Mouse (Mus musculus): ENCODE results near the gene Orai1. TPM values are rescaled to one million over a fixed set of nuclear protein-coding genes. Genes with fewer than 3 reads are reported as not detected.

The Orai1 gene
- polyA plus RNA-seq, 1 experiment from 2014 or later: 10.0 TPM

GRCm38 (mm10) chr5:123075576-123076418, 60.9 kb downstream of the Orai1 start:
- no peak overlapping the region for H3K27ac ChIP-seq (replicated peaks; ENCODE audit: low read depth, low read length)
- peak overlapping the region; percentile 73 for H3K4me3 ChIP-seq (ENCODE audit: low read depth, low read length)
- H3K9me3 ChIP-seq (ENCODE audit: control insufficient read depth, low read length): no peaks in the 10 kb centered on the region
- ATAC-seq (ENCODE audit: insufficient number of reproducible peaks, low FRiP score, low TSS enrichment, low read depth) (peak; percentile 90), DNase-seq (ENCODE audit: low spot score) (peak; percentile 94)
- H3K36me3 ChIP-seq (ENCODE audit: control insufficient read depth, insufficient read depth, low read length): no peaks in the 10 kb centered on the region
- peaks cover 10% of the 10 kb centered on the region; the same call in 1 of the 2 replicates for H3K4me1 ChIP-seq (ENCODE audit: control insufficient read depth, insufficient read depth, low read length)
- H3K9ac ChIP-seq (ENCODE audit: low read length): peak overlapping the region; percentile 70
- 8% methylated on average over 44 of the region's 45 CpGs for WGBS
- H3K4me2 ChIP-seq (ENCODE audit: low read depth, severe bottlenecking): peak overlapping the region; percentile 97
- no peaks in the 10 kb centered on the region for H3K27me3 ChIP-seq (ENCODE audit: control insufficient read depth, insufficient read depth, low read length)

GRCm38 (mm10) chr5:123076419-123077281, 61.8 kb downstream of the Orai1 start:
- Histone ChIP-seq H3K4me1 (ENCODE audit: control insufficient read depth, insufficient read depth, low read length) (peaks cover 10% of the 10 kb centered on the region; the same call in 1 of the 2 replicates), H3K9ac (ENCODE audit: low read length) (peak overlapping the region; percentile 70), H3K9me3 (ENCODE audit: control insufficient read depth, low read length) (no peaks in the 10 kb centered on the region), H3K4me3 (ENCODE audit: low read depth, low read length) (peak overlapping the region; percentile 73), H3K27ac (replicated peaks; ENCODE audit: low read depth, low read length) (0 out of 2 replicates have a peak overlapping the region, but pooled peaks have one; percentile 42), H3K4me2 (ENCODE audit: low read depth, severe bottlenecking) (peak overlapping the region; percentile 97), H3K36me3 (ENCODE audit: control insufficient read depth, insufficient read depth, low read length) (no peaks in the 10 kb centered on the region), H3K27me3 (ENCODE audit: control insufficient read depth, insufficient read depth, low read length) (no peaks in the 10 kb centered on the region)
- 4% methylated on average over 34 of the region's 35 CpGs for WGBS
- ATAC-seq (ENCODE audit: insufficient number of reproducible peaks, low FRiP score, low TSS enrichment, low read depth): peak; percentile 76
- no peak for DNase-seq (ENCODE audit: low spot score)

GRCm38 (mm10) chr5:123079568-123079967, 64.7 kb downstream of the Orai1 start:
- ATAC-seq (ENCODE audit: insufficient number of reproducible peaks, low FRiP score, low TSS enrichment, low read depth) (no peak), DNase-seq (ENCODE audit: low spot score) (no peak)
- peaks cover 10% of the 10 kb centered on the region; the same call in 1 of the 2 replicates for H3K4me1 ChIP-seq (ENCODE audit: control insufficient read depth, insufficient read depth, low read length)
- WGBS: 81% methylated on average over 1 of the region's 1 CpGs
- no peaks in the 10 kb centered on the region; the same call in 1 of the 2 replicates for H3K36me3 ChIP-seq (ENCODE audit: control insufficient read depth, insufficient read depth, low read length)
- H3K9me3 ChIP-seq (ENCODE audit: control insufficient read depth, low read length): no peaks in the 10 kb centered on the region
- no peak overlapping the region for H3K9ac ChIP-seq (ENCODE audit: low read length)
- H3K4me2 ChIP-seq (ENCODE audit: low read depth, severe bottlenecking): no peak overlapping the region
- H3K27ac ChIP-seq (replicated peaks; ENCODE audit: low read depth, low read length): 0 out of 2 replicates have a peak overlapping the region, but pooled peaks have one; percentile 14
- no peak overlapping the region for H3K4me3 ChIP-seq (ENCODE audit: low read depth, low read length)
- no peaks in the 10 kb centered on the region for H3K27me3 ChIP-seq (ENCODE audit: control insufficient read depth, insufficient read depth, low read length)

DNA sequence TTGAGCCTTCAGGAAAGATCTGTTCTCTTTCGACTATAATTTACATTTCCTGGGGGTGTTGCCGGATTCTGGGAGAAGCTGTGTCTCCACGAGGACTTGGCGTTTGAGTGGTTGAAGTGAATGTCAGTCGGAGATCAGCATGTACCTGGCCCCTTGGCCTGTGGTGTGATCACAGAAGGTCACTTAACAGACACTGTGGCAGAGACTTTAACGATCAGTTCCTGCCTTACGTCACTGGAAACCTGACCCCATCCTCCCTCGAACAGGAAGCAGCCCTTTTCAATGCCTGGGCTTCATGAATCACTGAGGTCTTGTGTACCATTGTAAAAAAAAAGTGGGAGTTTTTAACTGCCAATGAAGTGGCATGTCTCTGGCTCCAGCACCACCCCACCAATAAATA, 65.2 kb downstream of the Orai1 start:
- Histone ChIP-seq H3K4me2 (ENCODE audit: low read depth, severe bottlenecking) (no peak overlapping the region), H3K27me3 (ENCODE audit: control insufficient read depth, insufficient read depth, low read length) (no peaks in the 10 kb centered on the region), H3K9me3 (ENCODE audit: control insufficient read depth, low read length) (no peaks in the 10 kb centered on the region), H3K9ac (ENCODE audit: low read length) (no peak overlapping the region), H3K27ac (replicated peaks; ENCODE audit: low read depth, low read length) (0 out of 2 replicates have a peak overlapping the region, but pooled peaks have one; percentile 14), H3K4me3 (ENCODE audit: low read depth, low read length) (no peak overlapping the region), H3K4me1 (ENCODE audit: control insufficient read depth, insufficient read depth, low read length) (peaks cover 10% of the 10 kb centered on the region; the same call in 1 of the 2 replicates), H3K36me3 (ENCODE audit: control insufficient read depth, insufficient read depth, low read length) (no peaks in the 10 kb centered on the region; the same call in 1 of the 2 replicates)
- WGBS: 42% methylated on average over 8 of the region's 8 CpGs
- no peak for ATAC-seq (ENCODE audit: insufficient number of reproducible peaks, low FRiP score, low TSS enrichment, low read depth)
- DNase-seq (ENCODE audit: low spot score): peak; percentile 45

Other genes with a start within 250 kb of the Orai1 start
- gene Camkk2, start 235.7 kb upstream of the Orai1 start, polyA plus RNA-seq (2014; fragmentation: Nextera tagmentation; extraction: Ambion mirVana): 25.2 and 25.6 TPM in 2 replicates
- gene Anapc5, start 193.7 kb upstream of the Orai1 start, polyA plus RNA-seq (2014; fragmentation: Nextera tagmentation; extraction: Ambion mirVana): 487 and 490 TPM in 2 replicates
- gene Rnf34, start 165.0 kb upstream of the Orai1 start, polyA plus RNA-seq (2014; fragmentation: Nextera tagmentation; extraction: Ambion mirVana): 56.2 and 57.5 TPM in 2 replicates
- gene Kdm2b, start 25.3 kb upstream of the Orai1 start, polyA plus RNA-seq (2014; fragmentation: Nextera tagmentation; extraction: Ambion mirVana): 67.2 and 79.4 TPM in 2 replicates
- 0.64 TPM in 1 of 2 replicates, not detected in the other for gene Morn3, start 31.9 kb downstream of the Orai1 start, polyA plus RNA-seq (2014; fragmentation: Nextera tagmentation; extraction: Ambion mirVana)
- 9.3 and 11.3 TPM in 2 replicates for gene Tmem120b, start 53.3 kb downstream of the Orai1 start, polyA plus RNA-seq (2014; fragmentation: Nextera tagmentation; extraction: Ambion mirVana)
- 2.9 and 3.6 TPM in 2 replicates for gene Rhof, start 117.6 kb downstream of the Orai1 start, polyA plus RNA-seq (2014; fragmentation: Nextera tagmentation; extraction: Ambion mirVana)
- 12.0 and 14.0 TPM in 2 replicates for gene Setd1b, start 127.1 kb downstream of the Orai1 start, polyA plus RNA-seq (2014; fragmentation: Nextera tagmentation; extraction: Ambion mirVana)
- gene Psmd9, start 154.3 kb downstream of the Orai1 start, polyA plus RNA-seq (2014; fragmentation: Nextera tagmentation; extraction: Ambion mirVana): 82.6 and 85.8 TPM in 2 replicates
- not detected in 2 replicates for gene Hpd, start 167.7 kb downstream of the Orai1 start, polyA plus RNA-seq (2014; fragmentation: Nextera tagmentation; extraction: Ambion mirVana)
- gene Wdr66, start 237.0 kb downstream of the Orai1 start, polyA plus RNA-seq (2014; fragmentation: Nextera tagmentation; extraction: Ambion mirVana): 0.13 and 0.28 TPM in 2 replicates

All from limb, embryonic 11.5 days (tissue).